Mouse (Mus musculus): ENCODE measurements around the gene Vpreb3. TPM values are rescaled to one million over a fixed set of nuclear protein-coding genes. Genes with fewer than 3 reads are reported as not detected.

Gene Vpreb3
- polyA plus RNA-seq, 1 experiment from 2014 or later, result 0.48 TPM

GRCm38 (mm10) chr10:75996315-75996714 lies 53.5 kb downstream of the Vpreb3 start:
- Histone ChIP-seq H3K36me3 (replicated peaks) (no peaks in the 10 kb centered on the region), H3K9me3 (no peaks in the 10 kb centered on the region), H3K4me3 (no peak overlapping the region), H3K4me1 (peaks cover 8% of the 10 kb centered on the region), H3K27me3 (ENCODE audit: poor library complexity, severe bottlenecking) (peaks cover 7% of the 10 kb centered on the region), H3K27ac (no peak overlapping the region)
- no peak for DNase-seq (ENCODE audit: extremely low spot score, low spot score)
- 70% methylated on average over 3 of the region's 3 CpGs for WGBS

Other genes with a start within 250 kb of the Vpreb3 start
- gene Cabin1, start 178.7 kb upstream of the Vpreb3 start, polyA plus RNA-seq (2016; fragmentation: Nextera tagmentation; extraction: Ambion mirVana), result 34.6 and 36.6 TPM in 2 replicates
- 95.4 and 99.6 TPM in 2 replicates for gene Ddt, start 169.6 kb upstream of the Vpreb3 start, polyA plus RNA-seq (2016; fragmentation: Nextera tagmentation; extraction: Ambion mirVana)
- not detected in 2 replicates for gene Gm20441, start 162.1 kb upstream of the Vpreb3 start, polyA plus RNA-seq (2016; fragmentation: Nextera tagmentation; extraction: Ambion mirVana)
- 1.1 and 1.9 TPM in 2 replicates for gene Gstt3, start 161.6 kb upstream of the Vpreb3 start, polyA plus RNA-seq (2016; fragmentation: Nextera tagmentation; extraction: Ambion mirVana)
- 3.8 and 4.4 TPM in 2 replicates for gene Gstt1, start 144.5 kb upstream of the Vpreb3 start, polyA plus RNA-seq (2016; fragmentation: Nextera tagmentation; extraction: Ambion mirVana)
- gene Gstt4, start 120.5 kb upstream of the Vpreb3 start, polyA plus RNA-seq (2016; fragmentation: Nextera tagmentation; extraction: Ambion mirVana), result not detected in 2 replicates
- 7.3 and 8.3 TPM in 2 replicates for gene Gstt2, start 105.6 kb upstream of the Vpreb3 start, polyA plus RNA-seq (2016; fragmentation: Nextera tagmentation; extraction: Ambion mirVana)
- 3,631 and 3,763 TPM in 2 replicates for gene Mif, start 82.8 kb upstream of the Vpreb3 start, polyA plus RNA-seq (2016; fragmentation: Nextera tagmentation; extraction: Ambion mirVana)
- 1.8 and 2.4 TPM in 2 replicates for gene Derl3, start 49.6 kb upstream of the Vpreb3 start, polyA plus RNA-seq (2016; fragmentation: Nextera tagmentation; extraction: Ambion mirVana)
- 275 and 283 TPM in 2 replicates for gene Smarcb1, start 21.4 kb upstream of the Vpreb3 start, polyA plus RNA-seq (2016; fragmentation: Nextera tagmentation; extraction: Ambion mirVana)
- 8.8 and 10.7 TPM in 2 replicates for gene Chchd10, start 9.9 kb upstream of the Vpreb3 start, polyA plus RNA-seq (2016; fragmentation: Nextera tagmentation; extraction: Ambion mirVana)
- 22.5 and 24.6 TPM in 2 replicates for gene Mmp11, start 6.6 kb upstream of the Vpreb3 start, polyA plus RNA-seq (2016; fragmentation: Nextera tagmentation; extraction: Ambion mirVana)
- gene Gm867, start 2.4 kb upstream of the Vpreb3 start, polyA plus RNA-seq (2016; fragmentation: Nextera tagmentation; extraction: Ambion mirVana), result 0.26 TPM in 1 of 2 replicates, not detected in the other
- gene Gm5134, start 11.5 kb downstream of the Vpreb3 start, polyA plus RNA-seq (2016; fragmentation: Nextera tagmentation; extraction: Ambion mirVana), result 0.12 and 0.19 TPM in 2 replicates
- 35.5 and 38.1 TPM in 2 replicates for gene Zfp280b, start 89.6 kb downstream of the Vpreb3 start, polyA plus RNA-seq (2016; fragmentation: Nextera tagmentation; extraction: Ambion mirVana)
- not detected in 2 replicates for gene Slc5a4b, start 167.9 kb downstream of the Vpreb3 start, polyA plus RNA-seq (2016; fragmentation: Nextera tagmentation; extraction: Ambion mirVana)
- gene Slc5a4a, start 204.4 kb downstream of the Vpreb3 start, polyA plus RNA-seq (2016; fragmentation: Nextera tagmentation; extraction: Ambion mirVana), result not detected in 2 replicates

Data from forebrain, embryonic 10.5 days (tissue).